Mouse (Mus musculus) lung, embryonic 16.5 days (tissue): ENCODE data around the gene Dazap1. TPM values are rescaled to one million over a fixed set of nuclear protein-coding genes. Genes with fewer than 3 reads are reported as not detected.
A peak's percentile ranks its signal among the peaks of the same experiment; 100 is the strongest.

Experiments used
- ATAC-seq: fragments of 200-750 bp; cut with Nextera tagmentation; 2 replicates; pipeline ENCODE4 v1.8.0; 2017; ENCODE audit warnings: low read depth, mild to moderate bottlenecking, moderate library complexity
- H3K27ac ChIP-seq: fragments of 300-500 bp; sonication (generic); 2 replicates; pipeline ENCODE4 v1.5.1; 2014; ENCODE audit warnings: mild to moderate bottlenecking, control low read depth, low read length
- H3K27me3 ChIP-seq: fragments of 300-500 bp; sonication (generic); 2 replicates; pipeline ENCODE4 v1.6.1; 2014; ENCODE audit warnings: low read depth, low read length, mixed read lengths; ENCODE audit not compliant: control insufficient read depth, insufficient read depth
- H3K36me3 ChIP-seq: fragments of 300-500 bp; sonication (generic); 2 replicates; pipeline ENCODE4 v1.6.1; 2014; ENCODE audit warnings: low read length; ENCODE audit not compliant: control insufficient read depth, insufficient read depth
- H3K4me1 ChIP-seq: fragments of 300-500 bp; sonication (generic); replicated peaks from 2 replicates; pipeline ENCODE4 v1.6.1; 2014; ENCODE audit warnings: low read length, mixed read lengths; ENCODE audit not compliant: control insufficient read depth, insufficient read depth
- H3K4me2 ChIP-seq: fragments of 300-500 bp; sonication (generic); 2 replicates; pipeline ENCODE4 v1.6.1; 2014; ENCODE audit warnings: low read depth, low read length, control low read depth
- H3K4me3 ChIP-seq: fragments of 300-500 bp; sonication (generic); 2 replicates; pipeline ENCODE4 v1.5.1; 2014; ENCODE audit warnings: mild to moderate bottlenecking, low read length, control low read depth
- H3K9ac ChIP-seq: fragments of 300-500 bp; sonication (generic); 2 replicates; pipeline ENCODE4 v1.6.1; 2014; ENCODE audit warnings: low read length, control low read depth
- H3K9me3 ChIP-seq: fragments of 300-500 bp; sonication (generic); 2 replicates; pipeline ENCODE4 v1.6.1; 2016; ENCODE audit warnings: low read length; ENCODE audit not compliant: control insufficient read depth
- WGBS: fragments of 180-500 bp; shearing (Covaris S2); extraction: QIAGEN DNeasy Blood & Tissue Kit; methylation state at CpG from one replicate; pipeline ENCODE4 v1.1.7; 2014; 5-methylcytosine and 5-hydroxymethylcytosine counted together
- microRNA-seq: library from miRNA; unstranded; fragments of <30 nt; microRNA quantifications from one replicate; pipeline ENCODE4, GENCODE M21; 2016
- polyA plus RNA-seq: library from polyadenylated mRNA; unstranded; fragments of >200 nt; fragmentation: Nextera tagmentation; extraction: Ambion mirVana; gene quantifications from 2 replicates; pipeline ENCODE4 v1.2.1, GENCODE M21; 2015

Dazap1 gene
- polyA plus RNA-seq, 1 experiment from 2014 or later = 50.6 TPM

DNA sequence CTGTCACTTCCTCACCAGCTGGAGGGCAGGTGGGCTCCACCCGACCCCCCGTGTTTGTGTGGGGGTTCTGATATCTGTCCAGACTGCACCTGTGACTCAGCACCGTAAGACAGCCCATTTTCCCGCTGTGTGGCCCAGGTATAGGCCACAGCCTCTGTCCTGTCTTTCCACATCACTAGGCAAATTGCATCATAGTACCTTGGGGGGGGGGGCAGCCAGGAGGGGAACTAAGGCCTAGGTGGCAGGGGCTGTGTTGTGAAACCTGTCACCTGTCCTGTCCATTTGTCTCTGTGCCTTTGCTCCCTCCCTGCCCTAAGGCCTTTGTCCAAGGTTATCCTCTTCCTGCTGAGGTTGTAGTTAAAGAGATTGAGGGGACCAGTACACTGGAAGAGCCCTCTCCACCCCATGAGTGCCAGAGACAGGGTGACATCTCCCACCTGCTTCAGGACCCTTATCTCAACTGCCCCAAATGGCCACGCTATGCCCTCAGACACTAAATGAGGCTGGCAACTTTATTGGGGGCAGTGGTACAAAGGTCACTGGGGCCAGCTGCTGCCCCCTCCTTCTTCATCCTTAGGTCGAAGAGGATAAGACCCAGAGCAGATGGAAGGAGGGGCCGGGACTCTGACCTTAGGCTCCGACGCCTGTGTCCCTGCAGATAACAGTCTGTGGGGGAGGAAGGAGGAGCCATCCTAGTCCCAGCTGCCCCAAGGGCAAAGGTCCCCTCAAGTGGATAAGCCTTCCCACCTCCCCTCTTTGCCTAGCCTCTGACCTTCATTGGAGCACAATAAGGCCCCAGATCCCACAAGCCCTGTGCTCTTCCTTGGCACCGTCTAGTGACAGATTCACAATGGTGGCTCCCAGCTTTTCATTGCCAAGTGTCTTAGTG, 70.6 kb downstream of the Dazap1 start:
- ATAC-seq = no peak
- no peaks in the 10 kb centered on the region; the same call in 1 of the 2 replicates for H3K27me3 ChIP-seq
- WGBS = 41% methylated on average over 10 of the region's 10 CpGs
- H3K9ac ChIP-seq = peak overlapping the region; percentile 47; the same call in 1 of the 2 replicates
- H3K4me2 ChIP-seq = peak overlapping the region; percentile 96; the same call in 1 of the 2 replicates
- H3K36me3 ChIP-seq = no peaks in the 10 kb centered on the region
- H3K4me1 ChIP-seq = peaks cover 15% of the 10 kb centered on the region
- H3K9me3 ChIP-seq = no peaks in the 10 kb centered on the region
- 0 out of 2 replicates have a peak overlapping the region, but pooled peaks have one; percentile 74 for H3K27ac ChIP-seq
- no peak overlapping the region for H3K4me3 ChIP-seq

DNA sequence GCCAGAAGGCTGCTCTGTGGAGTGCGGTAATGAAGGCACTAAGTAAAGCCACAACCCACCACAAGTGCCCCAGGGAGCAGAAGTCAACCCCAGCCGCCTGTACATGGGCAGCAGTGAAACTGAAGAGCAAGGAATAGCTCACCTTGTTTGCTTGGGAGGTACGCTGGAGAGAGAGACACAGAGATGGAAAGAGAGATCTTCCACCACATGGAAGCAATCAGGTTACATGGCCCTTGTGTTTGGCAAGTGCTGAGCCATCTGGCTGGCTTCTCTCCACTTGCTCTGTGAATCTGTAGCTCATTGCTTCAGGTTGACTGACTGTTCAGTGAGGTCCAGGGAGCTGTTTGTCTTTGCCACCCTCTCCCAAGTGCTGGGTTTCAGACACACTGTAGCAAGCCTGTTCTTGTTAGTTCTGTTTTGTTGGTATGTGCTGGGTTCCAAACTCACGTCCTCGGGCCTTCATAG, 71.3 kb downstream of the Dazap1 start:
- Histone ChIP-seq H3K9ac (no peak overlapping the region), H3K27me3 (no peaks in the 10 kb centered on the region; the same call in 1 of the 2 replicates), H3K4me3 (no peak overlapping the region), H3K27ac (no peak overlapping the region), H3K9me3 (no peaks in the 10 kb centered on the region), H3K4me1 (peaks cover 15% of the 10 kb centered on the region), H3K36me3 (no peaks in the 10 kb centered on the region), H3K4me2 (no peak overlapping the region)
- WGBS = 71% methylated on average over 5 of the region's 5 CpGs
- ATAC-seq = no peak

DNA sequence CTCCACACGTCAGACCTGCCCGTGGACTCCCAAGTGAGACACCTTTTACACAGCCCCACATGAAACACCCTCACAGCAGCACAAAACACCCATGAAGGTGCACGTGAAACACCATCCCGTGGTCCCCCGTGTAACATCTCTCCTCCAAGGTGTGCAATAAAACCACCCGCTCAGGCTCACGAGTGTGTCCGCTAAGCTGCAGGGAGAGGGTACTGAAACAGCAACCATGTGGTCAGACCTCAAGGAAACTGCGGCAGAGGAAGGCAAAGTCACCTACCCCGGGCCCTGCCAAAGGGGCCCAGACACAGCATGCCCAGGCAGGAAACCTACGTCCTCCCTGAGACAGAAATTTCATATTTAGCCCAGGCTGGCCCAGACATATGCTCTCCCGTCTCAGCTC, 75.0 kb downstream of the Dazap1 start:
- Histone ChIP-seq H3K27ac (no peak overlapping the region), H3K9me3 (no peaks in the 10 kb centered on the region), H3K4me2 (no peak overlapping the region), H3K27me3 (peaks cover 12% of the 10 kb centered on the region), H3K4me3 (no peak overlapping the region), H3K9ac (no peak overlapping the region), H3K36me3 (no peaks in the 10 kb centered on the region), H3K4me1 (peaks cover 4% of the 10 kb centered on the region; the same call in 1 of the 2 replicates)
- no peak for ATAC-seq
- WGBS = 82% methylated on average over 12 of the region's 12 CpGs

Small RNAs within 50 kb of the gene (microRNA-seq; reads per million reads assigned to microRNA genes)
- not detected for gene Mir6911

Other genes starting within 250 kb of the Dazap1 start
- gene Arhgap45, start 244.8 kb upstream of the Dazap1 start, polyA plus RNA-seq = 18.1 and 21.8 TPM in 2 replicates
- gene Polr2e, start 221.7 kb upstream of the Dazap1 start, polyA plus RNA-seq = 194 and 210 TPM in 2 replicates
- gene Gpx4, start 214.3 kb upstream of the Dazap1 start, polyA plus RNA-seq = 554 and 585 TPM in 2 replicates
- 18.7 and 19.1 TPM in 2 replicates for gene Sbno2, start 155.9 kb upstream of the Dazap1 start, polyA plus RNA-seq
- gene Stk11, start 145.7 kb upstream of the Dazap1 start, polyA plus RNA-seq = 18.6 and 23.3 TPM in 2 replicates
- 534 and 552 TPM in 2 replicates for gene Atp5d, start 122.9 kb upstream of the Dazap1 start, polyA plus RNA-seq
- 3.9 and 5.6 TPM in 2 replicates for gene Cbarp, start 120.7 kb upstream of the Dazap1 start, polyA plus RNA-seq
- gene Midn, start 113.2 kb upstream of the Dazap1 start, polyA plus RNA-seq = 11.8 and 12.9 TPM in 2 replicates
- 73.4 and 83.4 TPM in 2 replicates for gene Cirbp, start 95.5 kb upstream of the Dazap1 start, polyA plus RNA-seq
- 12.2 and 13.6 TPM in 2 replicates for gene 1600002K03Rik, start 88.5 kb upstream of the Dazap1 start, polyA plus RNA-seq
- 11.0 and 12.1 TPM in 2 replicates for gene Efna2, start 82.0 kb upstream of the Dazap1 start, polyA plus RNA-seq
- gene Mum1, start 35.1 kb upstream of the Dazap1 start, polyA plus RNA-seq = 66.4 and 68.7 TPM in 2 replicates
- 313 and 320 TPM in 2 replicates for gene Ndufs7, start 12.4 kb upstream of the Dazap1 start, polyA plus RNA-seq
- gene Gamt, start 474 bp upstream of the Dazap1 start, polyA plus RNA-seq = 27.5 and 32.8 TPM in 2 replicates
- gene Rps15, start 31.0 kb downstream of the Dazap1 start, polyA plus RNA-seq = 915 and 939 TPM in 2 replicates
- gene Apc2, start 34.5 kb downstream of the Dazap1 start, polyA plus RNA-seq = 0.67 and 0.88 TPM in 2 replicates
- gene 2310011J03Rik, start 59.1 kb downstream of the Dazap1 start, polyA plus RNA-seq = 49.2 and 51.8 TPM in 2 replicates
- gene Pcsk4, start 68.0 kb downstream of the Dazap1 start, polyA plus RNA-seq = 4.2 and 4.3 TPM in 2 replicates
- gene Reep6, start 68.5 kb downstream of the Dazap1 start, polyA plus RNA-seq = 15.6 and 17.0 TPM in 2 replicates
- gene Adamtsl5, start 86.9 kb downstream of the Dazap1 start, polyA plus RNA-seq = 4.1 and 8.3 TPM in 2 replicates
- gene Plk5, start 95.0 kb downstream of the Dazap1 start, polyA plus RNA-seq = 0.48 and 0.52 TPM in 2 replicates
- gene Mex3d, start 126.2 kb downstream of the Dazap1 start, polyA plus RNA-seq = 4.4 and 4.5 TPM in 2 replicates
- 192 and 204 TPM in 2 replicates for gene Mbd3, start 138.1 kb downstream of the Dazap1 start, polyA plus RNA-seq
- 618 and 673 TPM in 2 replicates for gene Uqcr11, start 145.3 kb downstream of the Dazap1 start, polyA plus RNA-seq
- 81.0 and 82.4 TPM in 2 replicates for gene Tcf3, start 172.2 kb downstream of the Dazap1 start, polyA plus RNA-seq
- gene Onecut3, start 233.3 kb downstream of the Dazap1 start, polyA plus RNA-seq = not detected in 2 replicates